Mouse (Mus musculus): Measurements from ENCODE around the gene Otub1. TPM values are rescaled to one million over a fixed set of nuclear protein-coding genes. Genes with fewer than 3 reads are reported as not detected.

Gene Otub1
- total RNA-seq (2021): 10 to 100 TPM; 73.8 to 78.7 TPM
- long read RNA-seq, experiment 1, transcript Otub1-201 (7 exons, 1,713 nt): major isoform, 91 of 98 reads
- long read RNA-seq, experiment 1, partial matches to known transcripts: 3 of 98 reads
- long read RNA-seq, experiment 1, other reads (novel, unspliced or antisense): 4 of 98 reads
- long read RNA-seq, experiment 2, transcript Otub1-201 (7 exons, 1,713 nt): major isoform, 50 of 63 reads
- long read RNA-seq, experiment 2, partial matches to known transcripts: 3 of 63 reads
- long read RNA-seq, experiment 2, other reads (novel, unspliced or antisense): 10 of 63 reads

DNA sequence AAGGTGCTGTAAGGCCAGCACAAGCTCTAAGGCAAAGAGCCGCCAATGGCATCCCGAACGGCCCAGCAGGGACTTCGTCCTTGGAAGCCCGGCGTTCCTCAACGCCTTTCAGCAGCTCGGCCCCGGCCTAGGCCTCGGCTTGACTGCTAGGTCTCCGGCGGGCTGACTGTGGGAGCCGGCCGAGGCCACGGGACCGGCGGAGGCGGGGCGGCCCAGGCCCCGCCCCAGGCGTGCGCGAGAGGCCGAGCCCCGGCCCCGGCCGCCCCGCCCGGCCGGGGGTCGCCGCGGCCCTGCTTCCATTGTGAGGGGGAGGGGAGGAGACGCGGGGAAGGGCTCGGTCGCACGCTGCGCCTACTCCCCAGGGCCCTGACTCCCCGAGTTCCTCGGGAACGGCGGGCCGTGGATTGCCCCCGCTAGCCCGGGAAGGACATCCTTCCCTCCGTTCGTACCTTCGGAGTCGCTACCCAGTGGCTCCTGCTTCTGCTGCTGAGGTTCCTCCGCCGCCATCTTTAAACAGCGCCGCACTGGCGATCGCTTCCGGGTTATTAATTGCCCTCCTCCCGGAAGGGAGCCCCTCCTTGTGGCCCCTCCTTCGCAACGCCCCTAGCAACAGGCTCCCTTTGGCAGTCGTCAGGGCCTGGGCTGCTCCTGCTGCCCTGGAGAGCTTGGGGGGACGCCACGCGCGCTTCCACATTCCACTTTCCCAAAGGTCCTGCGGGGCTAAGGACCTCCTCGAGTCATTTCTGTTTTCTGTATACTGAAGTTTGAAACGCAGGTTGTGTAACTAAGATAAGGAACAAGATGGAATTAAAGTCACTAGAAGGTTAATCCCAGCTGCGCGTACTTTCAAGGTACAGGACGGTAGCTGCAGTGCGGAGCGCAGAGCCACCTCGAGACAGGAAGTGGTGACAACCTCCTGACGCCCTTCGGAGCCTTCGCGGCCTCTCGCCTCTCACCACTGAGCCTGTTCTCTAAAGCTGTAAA is at the start of gene Otub1:
Gene Otub1, minus strand, starts transcription at position 564 of the 984 bp plus-strand sequence.
- peak; percentile 96 for DNase-seq

GRCm38 (mm10) chr19:7246021-7246420 is 39.9 kb upstream of the Otub1 start:
- DNase-seq: no peak

GRCm38 (mm10) chr19:7240782-7241690 is 34.9 kb upstream of the Otub1 start, which contains the start of gene Naa40:
TSS of gene Naa40 (minus strand) at chr19:7241183.
- peak; percentile 94 to 95 for DNase-seq

DNA sequence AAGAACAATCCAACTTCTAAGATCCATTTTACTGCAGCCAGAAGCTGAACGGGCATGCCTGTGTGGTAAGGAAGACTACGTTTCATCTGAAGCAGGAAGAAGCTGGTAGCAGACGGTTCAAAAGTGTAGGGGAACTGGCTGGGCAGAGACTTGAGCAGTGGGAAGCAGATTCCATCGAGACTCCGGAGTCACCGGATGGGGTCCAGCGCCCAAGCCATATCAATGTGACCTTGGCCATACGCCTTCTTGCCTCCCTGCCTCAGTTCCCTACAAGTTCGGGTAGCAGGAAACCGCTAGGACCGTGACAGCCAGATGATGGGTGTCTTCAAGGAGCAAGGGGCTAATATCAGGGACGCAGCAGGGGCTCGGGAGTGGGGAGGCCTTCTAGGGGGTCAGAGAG is 34.2 kb upstream of the Otub1 start:
- no peak for DNase-seq

GRCm38 (mm10) chr19:7239574-7239973 is 33.5 kb upstream of the Otub1 start:
- DNase-seq: no peak

GRCm38 (mm10) chr19:7236742-7237141 is 30.6 kb upstream of the Otub1 start:
- DNase-seq: no peak

DNA sequence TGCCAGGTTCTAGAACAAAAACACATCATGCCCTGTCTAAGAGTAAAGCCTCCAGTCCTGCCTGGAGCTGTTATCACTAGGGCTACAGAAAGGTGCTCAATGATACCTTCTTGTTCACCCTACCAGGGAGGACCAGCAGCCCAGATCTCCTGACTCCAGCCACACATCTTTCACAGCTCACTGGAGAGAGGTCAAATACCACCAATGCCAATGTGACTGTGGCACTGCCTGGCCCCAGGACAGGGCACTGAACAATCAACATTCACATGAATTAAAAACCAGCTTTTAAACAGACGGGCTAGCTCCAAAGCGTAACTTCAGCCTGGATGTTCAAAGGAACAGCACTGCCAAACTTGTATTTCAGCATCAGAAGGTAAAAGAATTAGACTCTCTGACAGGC is 29.9 kb upstream of the Otub1 start:
- DNase-seq: no peak

- DNase-seq: no peak
Observed at GRCm38 (mm10) chr19:7235461-7235860, 29.3 kb upstream of the Otub1 start.

- DNase-seq: peak; percentile 88 to 90
Observed at GRCm38 (mm10) chr19:7234537-7235221, 28.6 kb upstream of the Otub1 start.

- peak in 1 of 2 experiments; percentile 37 for DNase-seq
Observed at GRCm38 (mm10) chr19:7226511-7226914, 20.4 kb upstream of the Otub1 start.

DNA sequence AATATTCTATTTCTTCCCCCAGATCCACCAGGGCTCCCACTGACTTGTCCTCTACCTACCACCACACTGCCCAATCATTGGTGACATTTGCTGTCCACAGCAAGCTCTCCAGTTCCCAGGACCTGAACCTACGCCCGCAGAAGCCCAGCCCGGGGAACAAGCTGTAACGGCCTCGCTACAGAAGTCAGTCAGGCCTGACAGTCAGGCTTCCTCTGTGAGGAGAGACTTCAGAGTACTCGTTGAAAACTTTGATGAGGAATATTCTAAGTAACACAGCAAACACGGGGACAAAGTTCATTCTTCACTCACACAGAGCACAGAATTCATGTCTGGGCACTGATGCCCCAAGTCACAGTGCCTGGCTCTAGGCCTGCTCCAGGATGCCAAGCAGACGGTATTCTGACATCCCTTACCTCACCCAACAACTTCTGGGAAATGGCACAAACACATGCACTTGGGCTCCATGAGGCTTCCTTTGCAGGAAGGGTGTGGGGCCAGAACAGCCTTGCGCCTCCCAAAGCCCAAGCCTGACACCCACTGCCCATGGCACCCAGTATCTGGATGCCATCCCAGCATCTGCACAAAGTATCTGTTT is 19.1 kb upstream of the Otub1 start:
- no peak for DNase-seq

GRCm38 (mm10) chr19:7224253-7224652 is 18.1 kb upstream of the Otub1 start:
- no peak for DNase-seq

DNA sequence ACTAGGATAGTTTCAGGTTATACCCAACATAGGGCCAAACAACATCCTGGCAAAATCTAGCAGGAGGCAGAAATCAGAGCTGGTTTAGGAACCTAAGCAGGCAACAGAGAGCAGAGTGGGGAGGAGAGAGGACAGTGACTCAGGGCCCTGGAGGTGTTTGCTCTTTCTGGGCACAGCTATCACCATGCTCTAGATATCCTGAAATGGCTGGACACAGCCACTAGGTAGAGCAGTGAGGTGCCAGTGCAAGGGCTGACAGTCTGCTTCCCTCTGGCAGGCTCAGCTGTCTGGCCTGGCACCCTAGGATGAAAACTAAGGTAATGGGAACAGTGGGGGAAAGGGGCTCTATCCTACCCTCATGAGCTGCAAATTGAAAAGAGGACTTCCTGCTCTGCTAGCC is 17.4 kb upstream of the Otub1 start:
- peak in 1 of 2 experiments; percentile 42 for DNase-seq

DNA sequence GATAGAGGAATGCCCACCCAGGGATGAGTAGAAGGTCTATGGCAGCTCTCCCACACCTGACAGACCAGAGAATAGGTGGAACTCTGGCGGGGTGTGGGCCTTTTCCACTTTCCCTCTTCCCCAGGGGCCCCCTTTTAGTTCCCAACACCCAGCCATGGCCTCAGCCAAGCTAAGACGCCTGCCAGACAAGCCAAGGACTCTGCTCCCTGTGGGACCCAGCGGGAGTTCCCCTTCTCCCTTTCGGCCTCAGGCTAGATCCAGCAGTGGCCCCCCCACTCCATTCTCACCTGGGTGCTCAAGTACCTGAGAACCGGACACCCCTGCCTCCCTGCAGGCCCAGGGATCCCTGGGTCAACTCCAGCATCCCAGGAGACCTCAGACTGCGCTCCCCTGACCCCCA is 16.1 kb upstream of the Otub1 start:
- DNase-seq: no peak

GRCm38 (mm10) chr19:7218753-7219152 is 12.6 kb upstream of the Otub1 start:
- DNase-seq: no peak

DNA sequence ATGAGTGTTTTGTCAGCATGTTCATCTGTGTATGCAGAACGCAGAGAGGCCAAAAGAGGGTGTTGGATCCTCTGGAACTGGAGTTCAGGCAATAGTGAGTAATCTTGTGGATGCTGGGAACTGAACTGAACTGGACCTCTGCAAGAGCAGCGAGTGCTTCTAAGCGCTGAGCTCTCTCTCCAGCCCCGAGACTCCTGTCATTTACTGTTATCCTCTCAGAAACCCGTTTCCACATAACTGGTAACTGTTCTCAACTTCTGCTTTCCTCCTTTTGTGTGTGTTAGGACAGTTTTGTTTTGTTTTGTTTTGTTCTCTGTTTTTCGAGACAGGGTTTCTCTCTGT is 11.8 kb upstream of the Otub1 start:
- no peak for DNase-seq

DNA sequence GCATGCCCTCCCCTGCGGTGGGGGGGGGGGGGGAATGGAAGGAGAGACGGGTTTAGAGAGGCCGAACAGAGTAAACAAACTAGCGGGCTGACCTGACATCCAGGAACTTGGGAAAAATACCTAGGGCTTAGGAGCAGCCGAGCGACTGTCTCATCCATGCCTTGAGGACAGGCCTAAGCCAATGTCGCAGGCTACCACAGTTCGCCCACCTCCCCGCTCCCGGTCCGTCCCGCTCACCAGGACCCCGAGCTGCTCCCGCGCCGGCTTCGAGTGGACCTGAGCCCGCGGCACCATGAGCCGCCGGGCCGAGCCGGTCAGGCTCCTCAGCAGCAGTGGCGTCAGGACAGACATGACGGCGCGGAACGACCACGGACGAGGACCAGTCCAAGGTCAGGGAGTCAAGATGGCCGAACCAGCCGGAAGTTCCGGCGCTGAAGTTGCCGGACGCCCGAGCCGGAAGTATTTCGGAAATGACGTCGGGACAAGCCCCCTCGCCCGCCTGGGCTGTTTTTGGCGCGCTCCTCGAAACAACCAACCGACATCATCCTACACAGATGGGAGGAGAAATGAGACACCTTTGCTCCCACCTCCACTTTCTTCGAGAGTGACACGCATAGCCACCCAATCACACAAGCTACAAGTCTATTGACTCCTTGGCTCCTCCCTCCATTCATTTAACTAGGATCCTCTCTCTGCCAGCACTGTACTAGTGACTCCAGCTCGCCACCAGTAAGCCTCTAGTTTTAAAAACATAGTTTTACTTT is 11.2 kb upstream of the Otub1 start, which contains the start of gene Cox8a:
Gene Cox8a, minus strand, starts transcription at position 455 of the 764 bp plus-strand sequence.
- DNase-seq: peak; percentile 97 to 99

DNA sequence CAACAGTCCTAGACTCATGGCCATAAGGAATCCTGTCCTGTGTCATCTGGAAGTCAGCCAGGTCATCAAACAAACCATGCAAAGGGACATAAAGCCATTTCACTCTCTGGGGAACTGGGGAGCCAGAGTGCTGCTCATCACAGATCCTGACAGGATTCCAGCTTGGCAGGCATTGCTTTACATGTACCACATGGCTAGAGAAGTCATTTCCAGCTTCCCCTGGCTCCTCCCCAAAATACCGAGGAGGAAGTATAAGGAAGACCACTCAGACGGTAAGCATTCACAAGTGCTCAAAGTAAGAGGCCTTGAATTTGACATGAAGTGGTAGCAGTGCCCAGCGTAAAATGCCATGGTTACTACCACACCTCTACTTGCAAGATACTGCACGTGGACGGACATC is 8.4 kb upstream of the Otub1 start:
- DNase-seq: no peak

GRCm38 (mm10) chr19:7213010-7213409 is 6.9 kb upstream of the Otub1 start:
- DNase-seq: no peak

DNA sequence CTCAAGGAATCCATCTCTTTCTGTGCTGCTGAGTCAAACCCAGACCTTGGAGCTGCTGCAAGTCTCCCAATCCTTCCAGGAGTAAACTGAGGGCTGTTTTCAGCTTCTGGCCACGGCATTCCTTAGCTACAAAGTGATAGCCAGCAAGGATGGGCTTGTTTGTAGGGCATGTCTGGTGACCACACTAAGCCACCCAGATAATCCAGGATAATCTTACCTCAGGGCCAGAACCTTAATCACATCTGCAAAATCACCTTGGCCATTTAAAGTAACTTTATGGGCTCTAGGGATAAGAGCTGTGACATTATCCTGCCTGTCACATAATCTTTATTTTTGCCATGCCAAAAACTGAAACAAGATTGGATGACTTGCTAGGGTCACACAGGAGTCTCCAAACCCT is 6.1 kb upstream of the Otub1 start:
- DNase-seq: no peak

Data from heart, adult 18-20 months (tissue).